Mouse (Mus musculus) C2C12 (cell line): ENCODE measurements around the gene Zfp637.

Experiments used
- CEBPB ChIP-seq: IDR thresholded peaks from one replicate; pipeline ENCODE4 v1.6.1; 2011; ENCODE audit warnings: low read depth, mild to moderate bottlenecking, control low read depth, moderate library complexity
- CTCF ChIP-seq: IDR thresholded peaks from one replicate; pipeline ENCODE4 v1.5.1; 2011; ENCODE audit not compliant: control insufficient read depth, insufficient read depth, insufficient read length
- FOSL1 ChIP-seq: IDR thresholded peaks from one replicate; pipeline ENCODE4 v1.8.0; 2011; ENCODE audit warnings: mild to moderate bottlenecking, low read length; ENCODE audit not compliant: poor library complexity, insufficient read depth, severe bottlenecking
- MAX ChIP-seq: IDR thresholded peaks from one replicate; pipeline ENCODE4 v1.6.1; 2011; ENCODE audit warnings: mild to moderate bottlenecking, control low read depth
- MYOD1 ChIP-seq: IDR thresholded peaks from one replicate; pipeline ENCODE4 v1.6.1; 2011; ENCODE audit warnings: low read depth; ENCODE audit not compliant: control insufficient read depth, insufficient read length
- MYOG ChIP-seq: IDR thresholded peaks from one replicate; pipeline ENCODE4 v1.6.1; 2011; ENCODE audit not compliant: control insufficient read depth, insufficient read length; ENCODE audit errors: extremely low read depth
- USF1 ChIP-seq: IDR thresholded peaks from one replicate; pipeline ENCODE4 v1.6.1; 2011; ENCODE audit warnings: low read depth, mild to moderate bottlenecking, control low read depth, moderate library complexity

DNA sequence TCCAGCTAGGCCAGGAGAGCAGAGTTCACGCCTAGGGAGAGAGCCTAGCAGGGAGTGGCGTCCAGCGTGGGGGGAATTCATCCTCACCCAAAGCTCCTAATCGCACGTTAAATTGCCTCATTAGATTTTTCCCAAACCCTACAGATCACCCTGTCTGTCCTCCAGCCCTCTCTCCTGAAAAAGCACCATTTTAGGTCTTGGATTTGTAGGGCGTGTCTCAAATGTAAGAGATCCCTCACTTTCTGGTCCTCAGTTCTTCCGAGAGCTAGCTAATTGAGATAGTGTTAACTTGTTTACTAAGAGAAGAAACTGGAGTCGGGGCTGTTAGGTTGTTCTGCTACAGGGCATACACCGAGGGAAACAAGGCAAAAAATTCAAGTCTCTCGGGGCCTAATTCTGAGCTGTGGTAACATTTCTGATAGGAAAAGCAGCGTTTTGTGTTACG, 553 bp downstream of the Zfp637 start:
- TF ChIP-seq CTCF (no peak), USF1 (no peak), MAX (no peak), CEBPB (no peak), FOSL1 (no peak), MYOD1 (no peak), MYOG (no peak)
